Mouse (Mus musculus) right cerebral cortex, adult 2 months (tissue): Measurements from ENCODE around the gene Ccdc102a.

Experiments used
- DNase-seq, 2 experiments: peaks; one replicate each; pipeline ENCODE4 v3.0.0; 2021 to 2022; ENCODE audit warnings: low spot score in 2 of 2

The Ccdc102a gene

DNA sequence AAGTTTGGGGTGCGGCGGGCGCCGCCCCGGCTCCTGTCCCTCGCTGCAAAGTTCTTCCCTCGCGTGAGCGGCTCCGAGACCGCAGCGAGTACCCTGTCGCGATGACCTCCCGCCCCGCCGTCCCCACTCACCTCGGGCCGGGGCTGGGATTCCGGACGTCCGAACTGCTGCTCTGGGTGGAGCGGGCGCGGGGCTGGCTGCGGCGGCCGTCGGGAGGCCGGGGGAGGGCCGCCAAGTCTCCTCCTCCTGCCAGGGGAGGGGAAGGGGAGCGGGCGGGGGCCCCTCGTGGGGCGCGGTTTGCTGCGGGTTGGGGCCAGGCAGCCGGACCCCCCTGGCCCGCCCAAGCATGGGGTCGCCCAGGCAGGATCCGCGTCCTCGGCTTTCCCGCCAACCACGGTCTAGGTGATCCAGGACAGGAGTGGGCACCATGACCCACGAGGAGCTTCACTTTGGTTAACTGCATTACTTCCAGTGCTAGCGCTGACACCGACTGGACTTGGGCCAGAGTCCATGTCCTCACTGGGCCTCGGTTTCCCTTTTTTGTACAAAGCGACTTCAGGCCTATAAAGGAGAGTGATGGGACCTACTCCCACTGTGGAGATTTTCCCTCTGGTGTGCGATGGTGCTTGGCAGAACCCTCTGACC, at the start of gene Ccdc102a:
Ccdc102a (minus strand) TSS at position 248 of the 645 bp plus-strand sequence.
- DNase-seq, result peak in 1 of 2 experiments; percentile 4

DNA sequence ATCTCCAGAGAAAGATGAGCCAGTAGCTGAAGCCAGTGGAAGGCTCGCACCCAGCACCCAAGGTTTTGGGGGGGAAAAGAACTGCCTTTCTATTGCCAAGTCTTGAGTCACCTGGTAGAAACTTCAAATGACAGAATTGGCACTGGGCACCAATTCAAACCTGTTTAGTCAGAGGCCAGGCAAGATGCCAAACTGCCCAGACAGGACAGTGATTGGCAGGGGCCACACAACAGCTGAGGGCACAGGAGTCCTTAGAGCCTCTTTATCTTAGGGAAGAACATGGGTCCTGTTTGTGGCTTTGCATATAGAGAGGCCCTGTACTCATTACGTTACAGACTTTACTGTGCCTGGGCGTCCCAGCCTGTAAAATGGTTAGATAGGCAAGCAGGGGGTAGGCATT, 49.7 kb upstream of the Ccdc102a start:
- DNase-seq, result no peak

DNA sequence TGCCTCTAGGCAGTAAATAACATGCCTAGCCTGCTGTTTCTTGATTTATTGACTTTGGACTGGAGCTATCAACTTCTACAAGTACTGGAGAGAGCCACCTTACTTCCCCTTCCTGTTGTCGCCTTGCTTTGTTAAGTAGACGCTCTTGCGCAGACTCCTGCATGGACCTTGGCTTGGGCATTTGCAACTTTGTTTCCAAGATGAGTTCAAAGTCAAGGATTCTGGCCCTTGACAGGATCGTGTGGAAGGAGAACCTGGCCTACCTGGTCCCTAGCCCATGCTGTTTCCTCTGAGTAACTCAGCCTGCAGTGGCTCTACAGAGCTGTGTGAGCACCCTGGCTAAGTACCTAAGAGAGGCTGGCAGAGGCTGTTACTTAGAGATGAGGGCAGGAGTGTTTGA, 49.2 kb upstream of the Ccdc102a start:
- DNase-seq, result no peak

DNA sequence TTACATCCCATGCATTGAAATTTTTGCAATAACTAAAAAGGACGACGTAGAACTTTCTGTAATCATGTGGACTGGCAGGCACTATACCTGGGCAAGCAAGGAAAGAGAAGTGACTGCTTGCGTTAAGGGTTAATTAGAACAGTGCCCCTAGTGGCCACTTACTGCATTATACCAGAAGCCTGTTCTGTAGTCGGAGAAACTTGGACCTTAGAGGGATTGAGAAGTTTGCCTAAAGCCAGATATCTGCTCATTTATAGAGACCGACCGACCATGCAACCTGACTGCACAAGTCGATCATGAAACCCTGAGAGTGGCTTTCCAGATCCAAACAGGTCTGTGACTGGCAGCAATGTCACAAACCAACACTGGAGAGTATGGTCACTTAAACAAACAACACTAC, 48.7 kb upstream of the Ccdc102a start:
- peak in 1 of 2 experiments; percentile 58 for DNase-seq

DNA sequence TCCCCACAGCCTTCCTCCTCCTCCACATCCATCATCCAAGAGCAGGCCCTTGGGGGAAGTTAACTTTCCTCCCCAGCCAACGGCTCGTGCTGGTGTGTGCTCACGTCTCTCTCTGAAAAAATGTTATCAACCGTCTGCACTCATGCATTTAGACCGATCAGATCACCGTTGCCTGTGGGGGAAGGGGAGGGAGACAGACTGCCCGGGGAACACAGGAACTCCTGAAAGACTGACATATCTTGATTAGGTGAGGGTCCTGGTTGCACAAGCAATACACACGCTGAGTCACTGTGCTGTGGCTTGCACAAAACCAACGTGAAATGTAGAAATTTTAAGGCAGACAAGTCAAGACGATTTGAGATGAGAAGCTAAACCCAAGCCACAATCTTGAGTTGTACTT, 46.9 kb upstream of the Ccdc102a start:
- no peak for DNase-seq

DNA sequence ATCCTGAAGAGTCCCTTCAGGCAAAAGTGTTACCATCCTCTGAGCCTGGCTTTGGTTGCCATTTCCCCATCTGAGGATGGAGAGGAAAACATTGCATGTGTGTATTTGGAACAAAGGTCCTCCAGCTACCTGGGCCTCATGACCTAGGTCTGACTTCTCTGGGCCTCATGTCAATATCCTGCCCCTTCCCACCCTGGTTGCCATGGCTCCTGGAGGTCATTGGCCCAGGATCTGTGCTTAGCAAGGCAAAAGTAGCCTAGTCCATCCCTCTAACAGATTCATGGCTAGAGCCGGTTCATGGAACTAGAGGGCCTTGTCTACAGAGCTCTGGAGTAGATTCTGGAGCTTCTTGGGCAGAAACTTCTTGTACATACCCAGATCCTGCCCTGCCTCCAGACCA, 44.3 kb upstream of the Ccdc102a start:
- no peak for DNase-seq

DNA sequence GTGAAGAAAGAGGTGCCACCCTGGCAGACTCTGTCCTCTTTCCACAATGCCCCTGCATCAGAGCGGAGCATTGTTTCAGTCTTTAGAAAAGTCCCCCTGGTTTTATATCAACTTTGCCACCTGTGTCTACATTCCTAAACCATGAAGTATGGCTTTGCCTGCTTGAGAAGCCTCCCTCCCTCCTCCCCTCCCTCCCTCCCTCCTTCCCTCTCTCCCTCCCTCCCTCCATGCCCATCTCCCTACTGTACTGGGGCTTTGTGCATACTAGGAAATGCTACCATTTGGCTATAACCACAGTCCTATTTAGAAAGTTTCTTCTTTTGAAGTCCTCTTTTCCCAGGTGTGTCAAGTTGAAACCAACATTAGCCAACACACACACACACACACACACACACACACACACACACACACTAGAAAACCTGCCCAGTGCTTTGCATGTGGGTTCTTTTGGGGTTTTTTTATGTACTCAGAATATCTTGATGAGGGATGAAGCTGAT, 38.2 kb upstream of the Ccdc102a start:
- no peak for DNase-seq

DNA sequence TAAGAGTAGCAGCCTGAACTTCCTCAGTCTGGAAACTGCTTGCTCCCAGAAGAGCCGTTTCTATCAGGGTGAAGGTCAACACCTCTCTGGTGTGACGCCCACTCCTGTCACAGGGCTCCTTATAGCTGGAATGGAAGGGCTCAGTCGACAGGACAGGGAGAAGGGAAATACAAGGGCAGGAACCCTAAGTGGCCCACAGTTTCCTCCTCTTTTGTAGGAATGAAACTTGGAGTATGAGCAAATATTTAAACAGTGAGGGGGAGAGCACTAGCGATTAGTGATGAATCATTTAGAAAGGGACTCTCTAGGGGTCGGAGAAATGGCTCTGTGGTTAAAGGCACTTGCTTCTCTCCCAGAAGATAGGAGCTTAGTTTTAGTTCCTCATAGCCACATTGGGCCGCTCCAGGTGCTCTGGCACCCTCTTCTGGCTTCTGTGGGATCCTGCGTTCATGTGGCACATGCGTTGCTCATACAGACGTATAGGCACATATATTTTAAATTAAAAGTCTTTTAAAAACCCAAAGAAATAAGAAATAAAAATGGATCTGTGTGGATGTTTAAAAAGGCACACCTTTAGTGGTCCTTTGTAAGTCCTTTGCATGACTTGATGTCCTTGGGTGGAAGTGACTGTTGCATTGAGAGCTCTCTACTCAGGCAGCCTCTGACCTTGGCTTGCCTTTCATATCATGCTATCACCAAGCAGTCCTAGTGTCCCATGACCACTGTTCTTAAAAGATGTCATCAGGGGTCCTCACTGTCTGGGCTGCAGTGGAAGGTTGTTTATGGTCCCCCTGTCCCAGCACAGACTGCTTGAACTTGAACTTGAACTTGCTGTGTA, 37.2 kb upstream of the Ccdc102a start:
- DNase-seq, result peak; percentile 48 to 55

DNA sequence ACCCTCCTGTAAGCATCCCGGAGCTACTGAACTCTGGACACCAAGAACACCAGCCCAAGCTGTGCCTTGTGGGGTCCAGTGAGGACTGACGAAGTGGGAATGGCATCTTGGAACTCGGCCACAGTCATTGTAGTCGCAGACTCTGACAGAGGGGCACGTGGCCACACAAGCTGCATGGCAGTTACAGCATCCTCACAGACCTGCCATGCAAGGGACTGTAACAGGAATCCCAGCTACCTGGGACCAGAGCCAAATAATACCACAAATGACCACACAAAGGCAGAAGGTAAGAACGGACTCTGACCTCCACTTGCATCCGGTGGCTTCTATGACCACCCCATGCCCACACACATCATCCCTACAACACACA, 36.5 kb upstream of the Ccdc102a start:
- no peak for DNase-seq

DNA sequence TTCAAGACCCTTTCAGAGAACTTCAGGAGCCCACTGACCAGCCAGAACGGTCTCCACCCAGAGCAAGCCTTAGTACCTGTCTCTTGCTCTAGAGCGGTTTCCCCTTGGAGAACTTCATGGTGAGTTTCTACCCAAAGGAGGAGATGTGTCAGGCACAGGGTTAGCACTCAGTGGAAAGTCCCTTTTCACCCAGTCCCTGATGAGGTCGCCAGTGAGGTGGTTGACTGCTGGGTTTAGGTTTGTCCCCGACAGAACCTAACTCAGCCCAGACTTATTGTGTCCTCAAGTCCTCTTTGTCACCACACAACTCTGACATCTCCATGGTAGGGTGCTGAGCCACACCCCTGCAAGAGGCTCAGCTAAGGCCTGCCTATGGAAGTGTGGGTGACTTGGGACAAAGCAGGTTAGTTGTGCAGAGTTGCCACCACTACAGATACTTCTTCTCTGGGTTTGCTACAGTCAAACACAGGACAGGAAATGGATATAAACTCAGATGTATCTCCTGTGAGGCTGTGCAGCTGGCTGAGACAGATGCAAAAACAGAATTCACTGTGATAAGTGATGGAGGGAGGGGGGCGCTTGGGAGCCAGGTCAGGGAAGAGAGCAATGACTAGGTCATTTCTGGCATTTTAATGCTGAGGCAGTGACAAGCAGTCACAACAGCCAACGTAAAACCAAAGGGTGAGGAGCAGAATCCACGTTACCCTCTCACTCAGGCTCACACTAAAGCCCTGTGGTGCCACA, 35.9 kb upstream of the Ccdc102a start:
- no peak for DNase-seq

DNA sequence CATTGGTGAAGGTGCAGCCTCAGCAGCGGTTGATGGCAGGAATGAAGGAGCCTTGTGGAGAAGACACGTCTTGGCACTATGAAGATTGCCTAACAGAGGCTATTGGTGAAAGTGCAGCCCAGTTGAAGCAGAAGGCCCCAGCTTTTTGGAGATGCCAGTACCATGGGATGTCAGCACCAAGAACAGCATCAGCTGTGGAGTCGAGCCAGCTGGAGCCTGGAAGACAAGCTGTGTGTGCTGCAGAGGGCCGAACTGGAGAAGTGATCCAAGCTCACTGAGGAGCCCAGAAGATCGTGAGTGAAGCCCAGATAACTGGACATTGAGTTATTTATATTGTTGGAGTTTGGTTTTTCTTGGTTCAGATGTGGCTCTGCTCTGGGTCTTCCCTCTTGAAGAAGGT, 34.2 kb upstream of the Ccdc102a start:
- no peak for DNase-seq

DNA sequence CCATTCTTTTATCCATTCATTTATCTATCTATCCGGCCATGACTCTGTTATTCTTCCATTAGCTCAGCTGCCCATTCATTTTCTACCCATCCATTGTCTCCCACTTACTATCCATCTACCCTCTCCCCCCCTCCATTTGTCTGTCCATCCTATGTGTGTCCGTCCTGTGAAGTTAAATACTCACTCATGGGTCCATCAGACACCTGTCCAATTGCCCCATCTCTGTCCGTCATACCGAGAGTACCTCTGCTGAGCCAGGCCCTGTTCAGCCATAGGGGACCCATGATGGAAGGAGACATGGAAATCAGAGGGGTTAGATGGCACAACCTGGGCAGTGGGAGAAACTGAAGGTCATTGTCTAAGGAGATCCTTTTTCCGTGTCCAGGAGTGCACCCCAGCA, 32.6 kb upstream of the Ccdc102a start:
- no peak for DNase-seq

DNA sequence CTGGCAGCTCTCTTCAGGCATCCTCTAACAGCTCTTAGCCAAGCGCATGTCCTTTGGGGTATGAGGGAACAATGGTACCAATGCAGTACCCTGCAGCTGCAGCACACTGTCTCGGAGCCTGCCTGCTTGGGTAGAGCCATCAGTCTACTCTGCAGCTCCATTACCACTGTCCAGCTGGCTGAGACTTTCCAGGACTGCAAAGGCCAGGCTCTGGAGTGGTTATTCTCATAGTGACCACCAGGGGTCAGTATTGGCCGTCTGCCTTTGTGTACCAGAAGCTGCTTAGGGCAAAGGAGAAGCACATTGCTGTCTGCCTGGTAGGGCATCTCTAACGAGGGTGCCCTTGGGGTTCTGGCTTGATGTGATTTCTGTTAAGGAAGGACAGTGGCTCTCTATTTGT, 32.1 kb upstream of the Ccdc102a start:
- DNase-seq, result peak; percentile 82 to 88

DNA sequence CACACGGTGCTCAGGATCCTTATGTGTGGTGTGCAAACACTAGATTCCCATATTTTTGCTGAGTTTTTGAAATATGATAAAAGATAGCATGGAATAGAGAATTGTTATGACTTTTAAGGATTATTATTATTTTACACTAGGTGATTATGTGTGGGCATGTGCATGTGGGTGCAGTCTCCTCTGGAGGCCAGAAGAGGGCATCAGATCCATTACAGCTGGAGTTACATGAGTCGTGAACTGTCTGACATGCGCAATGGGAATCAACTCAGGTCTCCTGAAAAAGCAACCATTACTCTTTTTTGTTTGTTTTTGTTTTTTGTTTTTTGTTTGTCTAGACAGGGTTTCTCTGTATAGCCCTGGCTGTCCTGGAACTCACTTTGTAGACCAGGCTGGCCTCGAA, 31.1 kb upstream of the Ccdc102a start:
- no peak for DNase-seq

DNA sequence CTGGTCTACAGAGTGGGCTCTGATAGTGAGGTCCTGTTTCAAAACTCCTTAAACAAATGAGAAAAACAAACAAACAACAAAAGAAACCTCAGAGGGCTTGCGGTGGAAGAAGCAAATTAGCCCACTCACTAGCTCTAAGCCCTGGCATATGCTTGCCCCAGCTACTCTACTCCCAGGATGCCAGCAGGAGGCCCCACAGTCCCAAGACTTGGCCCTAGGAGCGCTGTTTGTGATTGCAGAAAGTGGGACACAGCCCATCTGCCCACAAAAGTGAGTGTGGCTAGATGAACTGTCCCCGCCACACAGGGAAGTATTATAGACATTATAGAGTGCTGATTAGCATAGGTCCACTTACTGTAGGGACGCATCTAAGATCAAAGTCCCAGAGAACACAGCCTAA, 30.5 kb upstream of the Ccdc102a start:
- no peak for DNase-seq

DNA sequence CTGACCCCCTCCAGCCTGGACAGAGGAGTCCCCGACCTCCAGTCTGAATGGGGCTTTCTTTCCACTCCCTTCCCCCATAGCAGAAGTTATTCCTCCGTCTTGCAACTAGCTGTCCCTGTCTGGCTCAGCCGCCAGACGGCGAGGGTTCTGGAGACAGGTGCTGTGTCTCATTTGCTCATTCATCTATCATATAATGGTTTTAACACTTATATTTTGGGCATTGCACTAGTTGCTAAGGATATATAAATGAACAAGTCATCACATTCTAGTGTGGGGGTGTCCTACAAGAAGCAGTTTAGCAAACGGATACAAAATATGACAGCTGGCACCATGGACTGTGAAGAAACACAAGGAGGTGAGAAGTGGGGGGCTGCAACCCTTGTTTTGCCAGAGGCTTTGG, 27.3 kb upstream of the Ccdc102a start:
- DNase-seq, result peak; percentile 76 to 79

DNA sequence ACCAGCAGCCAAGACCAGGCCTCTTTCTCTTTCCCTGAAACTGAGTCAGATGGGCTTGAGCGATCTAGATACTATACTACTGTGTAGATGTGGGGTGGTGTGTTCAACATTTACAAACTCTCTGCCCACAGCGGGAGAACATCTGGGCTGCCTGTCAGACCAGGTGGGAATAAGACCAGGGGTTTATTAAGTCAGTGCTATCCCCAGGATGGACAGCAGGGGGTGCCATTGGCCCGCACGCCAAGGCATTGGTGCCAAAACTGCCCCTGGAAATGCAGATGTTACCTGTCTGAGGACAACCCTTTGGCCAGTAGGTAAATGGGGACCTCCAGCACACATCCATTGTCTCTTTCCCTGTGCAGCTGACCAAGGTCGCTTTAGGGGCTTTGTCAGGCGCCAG, 24.7 kb upstream of the Ccdc102a start:
- DNase-seq, result peak; percentile 62 to 71

DNA sequence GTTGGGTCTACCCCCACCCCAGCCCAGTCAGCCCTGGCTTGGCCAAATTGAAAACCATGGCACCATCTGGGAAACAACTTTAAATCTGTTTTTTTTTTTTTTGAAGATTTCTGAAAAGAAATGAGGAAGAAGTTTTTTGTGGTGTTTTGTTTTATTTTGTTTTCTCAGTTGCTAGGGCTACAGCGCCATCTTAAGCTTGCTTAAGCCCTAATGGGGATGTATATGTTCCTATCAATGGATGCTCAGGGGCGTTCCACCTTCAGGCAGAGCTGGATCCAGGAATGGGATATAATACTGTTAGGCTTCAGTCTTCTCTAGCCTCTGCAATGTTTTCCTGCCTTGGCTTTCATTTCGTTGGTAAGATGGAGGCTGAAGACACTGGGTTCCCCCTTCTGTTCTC, 17.3 kb upstream of the Ccdc102a start:
- no peak for DNase-seq

DNA sequence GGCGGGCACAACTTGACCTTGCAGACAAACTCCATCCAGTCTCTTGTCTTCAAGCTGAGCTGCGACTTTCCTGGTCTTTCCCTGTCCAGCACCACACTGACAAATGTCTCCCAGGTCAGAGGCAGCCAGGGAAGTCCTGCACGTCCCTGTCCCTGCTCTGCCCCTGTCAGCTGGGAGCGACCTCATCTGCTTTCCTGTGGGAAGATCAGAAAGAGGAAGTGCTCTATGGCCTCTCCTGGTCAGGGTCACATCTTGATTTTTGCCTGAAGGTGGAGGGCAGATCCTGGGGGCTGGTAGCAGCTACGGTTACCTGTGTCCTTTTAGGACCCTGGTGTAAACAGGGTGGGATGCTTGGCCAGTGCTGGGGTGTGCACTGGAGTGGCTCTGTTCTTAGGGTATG, 16.0 kb upstream of the Ccdc102a start:
- DNase-seq, result no peak

DNA sequence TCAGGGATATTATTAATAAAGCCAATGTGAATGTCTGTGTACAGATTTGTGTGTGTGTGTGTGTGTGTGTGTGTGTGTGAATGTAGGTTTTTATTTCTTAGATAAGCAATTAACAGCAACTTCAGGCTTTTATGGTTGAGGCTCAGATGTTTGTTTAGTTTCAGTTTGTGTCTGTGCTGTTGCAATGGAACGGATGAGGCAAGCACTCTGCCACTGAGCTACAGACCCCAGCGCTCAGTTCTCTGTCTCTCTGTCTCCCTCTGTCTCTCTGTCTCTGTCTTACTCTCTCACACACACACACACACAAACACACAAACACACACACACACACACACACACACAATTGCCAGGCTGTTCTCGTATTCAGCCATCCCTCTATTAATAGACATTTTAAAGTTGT, 10.3 kb upstream of the Ccdc102a start:
- DNase-seq, result no peak

DNA sequence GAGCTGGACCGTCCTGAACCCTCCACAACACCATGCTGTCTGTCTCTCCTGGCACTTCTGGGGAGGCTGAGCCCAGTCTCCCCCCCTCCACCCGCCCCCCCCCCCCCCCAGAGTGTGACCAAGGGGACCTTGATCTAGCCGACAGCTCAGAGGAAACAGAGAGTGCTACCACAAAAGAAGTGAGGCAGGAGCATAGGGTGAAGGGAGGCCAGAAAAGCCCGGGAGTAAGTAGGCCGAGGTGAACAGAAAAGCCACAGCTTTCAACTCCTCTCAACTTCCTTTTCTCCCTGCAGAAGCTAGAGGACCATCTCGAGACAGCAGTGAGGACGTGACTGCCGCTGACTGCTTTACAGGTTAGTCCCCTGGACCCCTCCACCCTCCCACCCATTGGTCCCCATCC, 5.5 kb upstream of the Ccdc102a start, which contains the start of gene Adgrg5:
Adgrg5 (plus strand) TSS at position 290 of the 400 bp plus-strand sequence.
- DNase-seq, result no peak

DNA sequence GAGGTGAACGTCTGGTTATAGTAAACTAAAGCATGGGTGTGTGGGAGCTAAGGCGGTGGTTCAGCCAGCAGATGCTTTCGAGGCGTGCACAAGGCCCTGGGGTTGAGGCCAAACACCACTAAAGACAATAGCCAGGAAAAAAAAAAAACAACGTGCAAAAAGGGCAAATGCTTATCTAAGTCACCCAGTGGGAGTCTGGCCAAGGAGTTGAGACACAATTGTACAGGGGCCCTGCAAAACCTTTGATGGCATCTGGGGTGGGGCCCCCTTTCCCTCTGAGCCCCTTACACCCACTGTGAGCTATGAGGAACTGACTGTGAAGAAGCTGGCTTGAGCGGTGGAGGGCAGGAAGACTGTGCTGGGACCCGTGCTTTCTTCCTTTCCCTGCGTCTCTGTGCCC, 4.7 kb upstream of the Ccdc102a start:
- DNase-seq, result no peak
